Mouse (Mus musculus): ENCODE measurements at regions not wholly inside any gene's neighbourhood (a gene's known extent, or its start where the extent isn't known, plus 50 kb on each side); places are given as distances from the start of the nearest gene placed in this dataset.
"Not testable (repeated sequence)": the region's sequence is repeated elsewhere in the genome, so short reads cannot be mapped to it uniquely, and the experiment has no call there.

GRCm38 (mm10) chr8:126833006-126833405, 112.6 kb downstream of the Tomm20 start:
- no peak for DNase-seq

GRCm38 (mm10) chr8:126832163-126832978, 113.3 kb downstream of the Tomm20 start:
- no peak for DNase-seq

- DNase-seq, result no peak
These were observed 114.1 kb downstream of the Tomm20 start for GRCm38 (mm10) chr8:126831312-126832162.

GRCm38 (mm10) chr8:126830242-126830530, 115.5 kb downstream of the Tomm20 start:
- DNase-seq, result no peak

- DNase-seq, result no peak
These were observed 116.0 kb downstream of the Tomm20 start for GRCm38 (mm10) chr8:126829376-126830241.

GRCm38 (mm10) chr8:126827681-126828383, 117.8 kb downstream of the Tomm20 start:
- DNase-seq, result no peak

GRCm38 (mm10) chr8:126826328-126827285, 119.0 kb downstream of the Tomm20 start:
- peak; percentile 77 for DNase-seq

GRCm38 (mm10) chr8:126825877-126826276, 119.8 kb downstream of the Tomm20 start:
- DNase-seq, result peak; percentile 60

GRCm38 (mm10) chr8:126824575-126825208, 121.0 kb downstream of the Tomm20 start:
- peak; percentile 68 for DNase-seq

- DNase-seq, result no peak
These were observed 123.4 kb downstream of the Tomm20 start for GRCm38 (mm10) chr8:126822269-126822668.

- DNase-seq, result no peak
These were observed 124.4 kb downstream of the Tomm20 start for GRCm38 (mm10) chr8:126821279-126821678.

GRCm38 (mm10) chr8:126820502-126820901, 125.1 kb downstream of the Tomm20 start:
- DNase-seq, result no peak

- DNase-seq, result no peak
These were observed 126.4 kb downstream of the Tomm20 start for GRCm38 (mm10) chr8:126819261-126819660.

GRCm38 (mm10) chr8:126816155-126816554, 129.5 kb downstream of the Tomm20 start:
- DNase-seq, result no peak

GRCm38 (mm10) chr8:126814427-126814826, 131.2 kb downstream of the Tomm20 start:
- DNase-seq, result no peak

- no peak for DNase-seq
These were observed 132.0 kb downstream of the Tomm20 start for GRCm38 (mm10) chr8:126813621-126814020.

- no peak for DNase-seq
These were observed 132.9 kb downstream of the Tomm20 start for GRCm38 (mm10) chr8:126812777-126813176.

- DNase-seq, result not testable (repeated sequence)
These were observed 134.3 kb downstream of the Tomm20 start for GRCm38 (mm10) chr8:126811358-126811757.

GRCm38 (mm10) chr8:126810516-126810915, 135.1 kb downstream of the Tomm20 start:
- peak; percentile 24 for DNase-seq

- DNase-seq, result no peak
These were observed 136.3 kb downstream of the Tomm20 start for GRCm38 (mm10) chr8:126809321-126809720.
